Mouse (Mus musculus): ENCODE results near the gene Vrk2.

Gene Vrk2

GRCm38 (mm10) chr11:26537816-26538215 lies 56.0 kb downstream of the Vrk2 start:
- no peak for DNase-seq

GRCm38 (mm10) chr11:26533828-26534119 lies 60.0 kb downstream of the Vrk2 start:
- no peak for DNase-seq

- DNase-seq = no peak
Measured at GRCm38 (mm10) chr11:26532994-26533827, 60.6 kb downstream of the Vrk2 start.

GRCm38 (mm10) chr11:26526861-26527260 lies 66.9 kb downstream of the Vrk2 start:
- DNase-seq = peak; percentile 15 to 25

GRCm38 (mm10) chr11:26518991-26519390 lies 74.8 kb downstream of the Vrk2 start:
- DNase-seq = no peak

- DNase-seq = no peak
Measured at GRCm38 (mm10) chr11:26516086-26516485, 77.7 kb downstream of the Vrk2 start.

GRCm38 (mm10) chr11:26513683-26514082 lies 80.1 kb downstream of the Vrk2 start:
- DNase-seq = no peak

- no peak for DNase-seq
Measured at GRCm38 (mm10) chr11:26495951-26496350, 97.8 kb downstream of the Vrk2 start.

- peak in 1 of 2 experiments; percentile 2 for DNase-seq
Measured at GRCm38 (mm10) chr11:26489761-26490466, 103.9 kb downstream of the Vrk2 start.

GRCm38 (mm10) chr11:26481691-26482242 lies 112.0 kb downstream of the Vrk2 start:
- DNase-seq = no peak

- DNase-seq = no peak
Measured at GRCm38 (mm10) chr11:26477037-26477739, 116.6 kb downstream of the Vrk2 start.

- no peak for DNase-seq
Measured at GRCm38 (mm10) chr11:26454081-26454480, 139.7 kb downstream of the Vrk2 start.

- peak in 1 of 2 experiments; percentile 19 for DNase-seq
Measured at GRCm38 (mm10) chr11:26452693-26453092, 141.1 kb downstream of the Vrk2 start.

- DNase-seq = no peak
Measured at GRCm38 (mm10) chr11:26451228-26451627, 142.6 kb downstream of the Vrk2 start.

- DNase-seq = no peak
Measured at GRCm38 (mm10) chr11:26450636-26451035, 143.2 kb downstream of the Vrk2 start.

- no peak for DNase-seq
Measured at GRCm38 (mm10) chr11:26449789-26450188, 144.0 kb downstream of the Vrk2 start.

GRCm38 (mm10) chr11:26444374-26444773 lies 149.4 kb downstream of the Vrk2 start:
- DNase-seq = no peak

GRCm38 (mm10) chr11:26441121-26441520 lies 152.7 kb downstream of the Vrk2 start:
- no peak for DNase-seq

- peak in 1 of 2 experiments; percentile 3 for DNase-seq
Measured at GRCm38 (mm10) chr11:26437818-26438217, 156.0 kb downstream of the Vrk2 start.

- DNase-seq = no peak
Measured at GRCm38 (mm10) chr11:26434229-26434628, 159.6 kb downstream of the Vrk2 start.

GRCm38 (mm10) chr11:26421472-26421871 lies 172.3 kb downstream of the Vrk2 start:
- no peak for DNase-seq

Data from B cell, adult 2 months (primary cell).